Mouse (Mus musculus) kidney, adult 11 months (tissue): ENCODE measurements around the gene Shisa2.
"Not testable (repeated sequence)": the region's sequence is repeated elsewhere in the genome, so short reads cannot be mapped to it uniquely, and the experiment has no call there.

Experiments used
- DNase-seq: peaks from one replicate; pipeline ENCODE4 v3.0.0; 2022

Shisa2 gene

DNA sequence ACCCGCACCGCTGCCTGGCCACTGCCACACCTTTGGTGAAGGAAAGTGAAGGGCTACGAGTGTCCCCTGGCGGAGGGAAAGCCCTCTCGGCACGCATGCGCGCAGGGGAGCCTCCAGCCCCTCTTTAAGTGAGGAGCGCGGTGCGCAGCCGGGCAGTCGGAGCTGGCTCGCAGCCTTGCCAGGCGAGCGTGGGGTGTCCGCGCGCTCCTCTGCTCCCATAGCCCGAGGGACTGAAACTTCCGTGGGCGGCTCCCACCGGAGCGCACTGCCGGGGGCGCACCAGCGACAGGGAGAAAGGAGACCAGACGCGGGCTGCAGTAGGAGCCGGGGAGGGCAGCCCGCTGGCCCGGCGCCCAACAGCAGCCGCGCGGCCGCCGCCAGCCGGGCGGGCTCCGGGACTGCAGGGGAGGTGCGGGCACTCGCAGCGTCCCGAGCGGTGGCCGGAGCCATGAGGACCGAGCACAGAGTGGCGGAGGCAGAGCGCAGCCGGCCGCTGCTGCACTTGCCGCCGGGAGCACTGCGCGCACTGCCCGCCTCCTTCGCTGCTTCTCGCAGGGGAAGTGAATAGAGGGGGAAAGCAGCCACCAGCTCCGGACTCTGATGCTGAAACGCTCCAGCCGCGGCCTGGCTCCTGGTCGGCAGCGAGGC lies at the start of gene Shisa2:
Shisa2 (plus strand) TSS at position 151 of the 648 bp plus-strand sequence.
- DNase-seq = peak; percentile 59

DNA sequence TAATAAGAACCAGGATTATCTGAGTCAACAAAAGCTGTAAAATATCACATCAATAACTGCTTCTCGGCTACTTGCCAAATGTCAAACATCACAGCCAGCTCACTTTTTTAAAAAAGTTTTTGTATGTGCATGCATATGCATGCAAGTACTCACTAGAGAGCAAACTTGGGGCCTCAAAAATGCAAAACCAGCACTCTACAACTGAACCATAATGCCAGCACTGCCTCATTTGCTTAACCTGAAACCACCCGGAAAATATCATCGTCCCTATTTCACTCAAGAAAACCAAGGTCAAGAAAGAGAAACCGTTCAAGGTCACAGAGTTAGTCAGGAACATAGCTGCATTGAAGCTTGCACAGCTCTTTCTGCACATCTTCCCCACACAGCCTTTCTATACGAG lies 48.7 kb upstream of the Shisa2 start:
- DNase-seq = no peak

DNA sequence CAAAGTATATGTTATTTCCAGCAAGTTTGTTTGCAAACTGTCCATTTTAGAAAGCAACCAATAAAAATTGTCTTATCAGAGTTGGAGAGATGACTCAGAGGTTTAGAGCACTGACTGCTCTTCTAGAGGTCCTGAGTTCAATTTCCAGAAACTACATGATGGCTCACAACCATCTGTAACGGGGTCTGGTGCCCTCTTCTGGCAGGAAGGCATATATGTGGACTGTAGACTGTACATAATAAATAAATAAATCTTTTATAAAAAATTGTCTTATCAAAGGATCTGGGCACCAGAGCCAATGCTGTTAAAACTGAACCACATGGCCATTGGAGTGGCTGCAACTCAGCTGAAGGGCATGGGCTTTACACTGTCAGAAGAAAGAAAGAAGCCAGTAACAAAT lies 34.5 kb upstream of the Shisa2 start:
- DNase-seq = no peak

DNA sequence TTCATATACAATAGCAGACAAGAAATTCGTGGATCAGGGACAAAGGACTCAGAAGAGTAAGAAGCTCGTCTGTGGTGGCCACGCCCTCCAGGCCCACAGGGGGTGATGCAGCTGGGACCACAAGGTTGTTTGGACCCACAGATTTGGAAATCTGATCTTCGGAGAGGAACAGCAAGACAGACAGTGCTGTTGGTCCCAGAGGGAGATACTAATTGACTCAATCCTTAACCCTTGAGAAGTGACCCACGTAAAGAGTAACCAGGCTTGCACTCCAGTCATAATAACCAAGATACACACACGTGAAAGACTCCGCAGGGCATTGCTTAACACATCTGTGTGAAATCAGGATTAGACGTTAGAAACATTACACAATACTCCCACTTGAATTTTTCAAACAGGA lies 33.2 kb upstream of the Shisa2 start:
- DNase-seq = no peak

DNA sequence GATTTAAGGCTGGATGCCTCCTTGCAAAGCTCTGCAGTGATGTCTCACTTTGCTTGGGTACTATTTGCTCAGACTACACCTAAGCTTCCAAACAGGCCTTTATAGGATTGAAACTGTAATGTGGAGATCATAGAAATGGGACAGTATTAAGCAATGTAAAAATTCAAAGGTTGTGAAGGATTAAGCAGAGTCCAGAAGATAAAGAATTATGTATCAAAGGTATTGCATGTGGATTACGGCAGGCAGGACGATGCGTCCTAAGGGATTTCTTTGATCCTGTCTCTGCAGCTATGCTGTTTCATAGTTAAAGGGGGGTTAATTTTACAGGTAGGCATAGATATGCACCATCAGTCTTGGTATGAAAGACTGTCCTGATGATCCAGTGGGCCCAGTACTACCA lies 32.5 kb upstream of the Shisa2 start:
- DNase-seq = no peak

DNA sequence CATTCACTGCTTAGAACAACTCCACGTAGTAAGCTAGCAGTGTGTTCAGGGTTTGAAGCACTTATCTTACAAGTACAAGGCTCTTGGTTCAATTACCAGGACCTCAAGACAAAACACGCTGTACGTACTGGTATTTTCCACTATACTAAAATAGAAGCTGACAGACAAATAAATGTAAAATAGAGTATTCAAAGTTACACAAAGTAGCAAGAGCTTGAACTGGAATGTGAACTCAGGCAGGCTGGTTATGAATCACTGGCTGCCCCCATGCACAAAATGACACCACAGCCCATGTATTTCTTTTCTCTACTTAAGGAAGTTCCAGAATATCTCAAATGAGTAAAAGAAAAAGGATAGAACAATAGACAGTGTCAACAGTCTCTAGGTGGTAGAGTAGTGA lies 30.1 kb upstream of the Shisa2 start:
- no peak for DNase-seq

DNA sequence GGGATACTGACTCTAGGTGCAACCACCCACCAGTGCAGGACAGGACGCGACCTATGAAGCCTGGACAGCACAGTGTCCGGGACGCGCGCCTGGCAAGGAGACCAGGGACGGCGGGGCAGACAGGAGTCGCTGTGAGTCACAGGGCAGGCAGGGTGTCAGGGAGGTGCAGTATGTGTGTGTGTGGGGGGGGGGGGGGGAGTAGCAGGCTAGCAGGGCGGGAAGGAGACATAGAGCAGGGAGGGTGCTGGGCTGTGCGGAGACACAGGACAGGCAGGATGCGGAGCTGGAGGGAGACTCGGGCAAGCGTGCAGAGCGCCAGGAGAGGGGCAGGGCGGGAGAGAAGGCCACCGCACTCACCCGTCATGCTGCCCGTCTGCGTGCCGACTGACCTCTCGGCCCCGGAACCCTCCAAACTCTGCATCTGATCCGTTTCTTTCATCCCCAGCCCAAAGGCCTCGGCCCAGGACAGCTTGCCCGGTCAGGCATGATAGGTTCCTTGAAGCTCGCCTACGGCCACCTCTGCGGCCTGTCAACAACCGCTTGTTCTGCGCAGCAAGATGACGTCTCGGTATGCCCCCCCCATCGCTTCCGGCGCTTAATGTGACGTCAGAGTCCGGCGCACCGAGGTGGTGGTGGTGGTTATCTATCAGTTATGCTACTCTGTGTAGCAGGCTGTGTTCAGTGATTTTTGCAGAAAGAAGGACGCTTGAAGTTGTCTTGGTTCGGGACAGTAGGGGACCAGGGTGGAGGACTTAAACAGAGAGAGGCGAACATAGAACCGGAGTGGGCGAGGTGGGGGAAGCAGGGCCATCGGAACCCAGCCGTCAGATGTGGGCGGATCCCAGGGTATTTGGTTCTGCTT lies 27.5 kb upstream of the Shisa2 start, which contains the start of gene Cdadc1:
Cdadc1 (minus strand) TSS at position 562 of the 862 bp plus-strand sequence.
- DNase-seq = peak; percentile 93

DNA sequence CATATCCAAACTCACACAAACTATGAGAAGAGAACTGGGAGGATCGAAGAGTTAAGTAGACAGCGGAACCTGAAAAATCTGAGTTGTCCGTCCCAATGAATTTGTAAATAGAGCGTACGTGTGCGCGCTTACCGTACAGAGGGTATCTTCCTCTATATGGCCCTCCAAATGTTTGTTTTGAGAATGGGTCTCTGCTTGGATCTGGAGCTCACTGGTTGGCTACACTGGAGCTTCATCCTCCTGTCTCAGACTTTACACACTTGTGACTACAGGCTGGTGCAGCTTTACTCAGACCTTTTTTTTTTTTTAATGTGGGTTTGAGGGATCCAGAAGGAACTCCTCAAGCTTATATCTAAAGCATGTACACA lies 26.9 kb upstream of the Shisa2 start:
- no peak for DNase-seq

DNA sequence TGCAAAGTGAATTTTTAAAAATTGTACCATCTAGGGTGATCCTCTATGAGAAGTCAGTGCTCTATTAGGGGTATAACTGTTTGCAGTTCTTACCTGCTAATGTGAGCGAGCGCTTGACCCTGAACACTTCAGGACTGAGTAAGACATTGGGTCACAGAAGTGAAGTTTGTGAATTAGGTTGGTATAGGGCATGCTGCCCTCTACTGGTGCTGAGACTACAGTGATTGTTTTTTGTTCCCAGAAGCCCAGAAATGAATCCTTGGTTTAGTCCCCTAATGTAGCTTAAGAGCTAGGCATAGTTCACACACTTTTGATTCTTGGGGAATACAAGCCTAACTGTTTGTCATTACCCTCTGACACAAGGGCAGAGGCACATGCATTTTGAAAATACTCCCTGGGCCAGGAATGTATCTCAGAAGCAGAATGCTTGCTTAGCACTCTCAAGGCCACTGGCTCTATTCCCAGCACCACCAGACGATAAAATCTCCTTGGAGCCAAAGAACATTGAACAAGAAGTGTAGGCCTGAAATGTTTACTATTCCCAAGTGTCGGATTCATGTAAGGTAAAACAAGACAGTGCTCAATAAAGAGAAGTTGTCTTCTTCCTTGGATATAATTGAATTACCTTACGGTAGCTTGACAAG lies 21.0 kb upstream of the Shisa2 start:
- DNase-seq = no peak

DNA sequence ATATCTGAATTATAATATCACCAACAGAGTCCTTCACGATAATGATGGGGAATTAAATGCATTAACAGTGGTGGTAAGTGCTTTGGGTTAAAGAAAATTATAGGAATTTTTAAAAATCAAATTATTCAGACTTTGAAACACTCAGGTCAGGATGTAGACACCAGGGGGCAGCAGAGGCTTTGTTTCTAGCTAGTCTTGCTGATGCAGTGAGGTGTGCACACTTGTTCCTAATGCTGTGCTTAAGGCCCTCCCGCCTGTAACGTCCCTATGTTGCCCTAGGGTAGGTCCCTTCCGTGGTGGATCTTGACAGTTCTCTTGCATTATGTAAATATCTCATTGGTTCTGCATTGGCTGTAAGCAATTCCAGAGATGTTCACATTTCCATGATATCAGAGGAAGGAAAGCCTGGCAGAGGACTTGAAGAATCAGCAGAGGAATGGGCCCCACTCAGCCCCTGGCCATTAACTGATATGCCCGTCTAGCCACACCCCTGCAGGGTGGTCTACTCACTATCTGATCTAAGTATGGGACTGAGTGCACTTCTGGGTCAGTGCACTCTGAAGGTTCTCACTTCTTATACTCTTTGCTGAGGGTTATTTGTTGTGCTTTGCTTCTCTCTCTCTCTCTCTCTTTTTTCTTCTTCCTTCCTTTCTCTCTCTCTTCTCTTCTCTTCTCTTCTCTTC lies 19.3 kb upstream of the Shisa2 start:
- peak; percentile 31 for DNase-seq

DNA sequence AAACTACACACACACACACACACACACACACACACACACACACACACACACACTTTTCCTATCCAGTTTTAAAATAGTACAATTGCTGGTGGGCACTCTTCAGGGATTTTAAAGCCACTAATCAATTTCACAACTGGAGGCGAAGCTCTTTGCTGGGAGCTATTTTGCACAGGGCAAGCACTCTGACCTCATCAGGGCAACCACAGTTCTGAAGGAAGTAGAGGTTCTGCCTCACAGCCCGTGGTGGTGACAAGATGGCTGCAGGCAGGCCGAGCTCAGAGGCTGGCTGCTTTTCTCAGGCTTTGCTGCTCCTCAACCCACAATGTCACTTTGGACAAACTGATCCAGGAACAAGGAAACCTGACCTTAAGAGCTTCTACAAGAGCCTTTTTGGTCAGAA lies 18.1 kb upstream of the Shisa2 start:
- DNase-seq = no peak

DNA sequence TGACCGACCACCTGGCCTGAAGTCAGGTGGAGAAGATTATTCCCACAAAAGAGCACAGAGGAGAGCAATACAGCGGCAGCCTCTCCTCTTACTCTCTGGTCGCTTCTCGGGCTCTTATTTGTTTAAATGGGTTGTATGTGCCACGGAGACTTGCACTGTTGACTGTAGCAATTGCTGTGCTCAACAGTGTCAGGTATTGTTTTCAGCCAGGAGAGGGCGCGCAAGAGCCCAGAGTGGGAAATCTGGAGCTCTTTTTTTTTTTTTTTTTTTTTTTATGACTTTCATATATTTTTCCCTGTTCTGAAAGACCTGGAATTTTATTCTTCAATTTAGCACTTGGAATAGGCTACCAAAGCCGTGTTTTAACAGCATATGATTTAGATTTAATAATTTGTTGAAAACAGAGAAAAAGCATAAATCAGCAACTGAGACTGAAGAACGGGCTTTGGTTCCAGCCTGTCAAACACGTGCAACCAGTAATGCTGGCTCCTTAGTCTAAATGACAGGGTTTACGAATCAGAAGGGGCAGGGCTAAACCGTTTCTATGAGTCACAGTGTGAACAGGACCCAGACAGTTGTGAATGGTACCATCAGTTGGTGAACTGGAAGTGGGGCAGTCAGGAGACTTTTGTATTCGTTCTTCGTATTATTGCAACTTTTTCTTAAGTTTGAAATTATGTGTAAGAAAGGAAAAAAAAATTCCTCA lies 12.0 kb upstream of the Shisa2 start:
- DNase-seq = peak; percentile 22

DNA sequence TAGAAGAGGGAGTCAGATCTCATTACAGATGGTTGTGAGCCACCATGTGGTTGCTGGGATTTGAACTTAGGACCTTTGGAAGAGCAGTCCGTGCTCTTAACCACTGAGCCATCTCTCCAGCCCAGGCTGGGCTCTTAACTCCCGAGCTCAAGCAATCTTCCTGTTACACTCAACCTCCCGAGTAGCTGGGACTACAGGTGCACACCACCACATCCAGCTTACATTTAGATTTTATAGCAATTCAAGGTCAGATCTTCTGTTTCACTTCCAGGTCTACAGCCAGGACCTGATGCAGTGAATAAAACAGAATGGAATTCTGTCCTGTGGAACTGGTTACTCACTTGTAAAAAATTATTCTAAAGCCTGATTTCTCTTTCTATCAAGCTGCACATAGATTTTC lies 11.0 kb upstream of the Shisa2 start:
- DNase-seq = not testable (repeated sequence)

DNA sequence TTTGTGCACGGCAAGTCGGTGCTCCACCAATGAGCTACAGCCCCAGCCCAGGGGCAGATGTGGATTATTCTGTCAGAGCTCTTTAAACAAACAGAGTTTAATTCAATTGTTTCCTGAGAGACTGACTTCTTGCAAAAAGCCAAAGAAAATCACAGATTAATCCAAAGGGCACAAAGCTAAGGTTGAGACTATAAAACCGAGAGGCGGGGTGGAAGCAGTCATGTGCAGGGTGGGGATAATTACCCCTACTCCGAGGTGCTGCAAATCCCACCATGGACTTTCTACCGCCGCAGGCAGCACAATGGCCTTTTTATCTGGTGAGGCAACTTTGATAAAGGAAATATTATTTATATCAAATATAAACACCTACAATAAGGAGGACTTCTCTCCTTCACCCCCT lies 8.3 kb upstream of the Shisa2 start:
- DNase-seq = no peak

DNA sequence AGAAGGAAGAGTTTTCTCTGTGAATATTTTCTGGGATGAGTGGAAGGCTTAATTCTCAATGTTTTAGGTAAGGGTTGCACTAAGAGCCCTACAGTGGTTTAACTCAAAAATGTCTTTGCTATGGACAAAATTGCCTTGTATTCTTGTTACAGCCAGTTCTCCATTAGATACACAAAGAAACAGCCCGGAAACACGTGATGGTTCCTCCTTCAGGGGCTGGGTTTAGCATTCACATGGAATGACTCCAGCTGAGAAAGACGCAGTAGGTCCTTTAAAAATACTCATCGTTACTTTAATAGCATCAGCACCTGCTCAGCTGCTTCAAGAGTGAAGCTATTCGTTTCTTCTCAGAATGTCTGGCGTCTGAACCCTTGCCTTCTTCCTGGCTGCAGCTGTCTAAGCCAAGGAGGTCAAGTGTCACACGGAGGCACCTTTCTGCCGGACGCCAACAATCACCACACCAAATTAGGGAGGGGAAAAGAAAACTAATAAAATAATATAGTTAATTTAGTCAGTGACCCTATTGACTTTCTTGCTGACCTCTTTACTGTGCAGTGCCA lies 702 bp upstream of the Shisa2 start:
- no peak for DNase-seq

DNA sequence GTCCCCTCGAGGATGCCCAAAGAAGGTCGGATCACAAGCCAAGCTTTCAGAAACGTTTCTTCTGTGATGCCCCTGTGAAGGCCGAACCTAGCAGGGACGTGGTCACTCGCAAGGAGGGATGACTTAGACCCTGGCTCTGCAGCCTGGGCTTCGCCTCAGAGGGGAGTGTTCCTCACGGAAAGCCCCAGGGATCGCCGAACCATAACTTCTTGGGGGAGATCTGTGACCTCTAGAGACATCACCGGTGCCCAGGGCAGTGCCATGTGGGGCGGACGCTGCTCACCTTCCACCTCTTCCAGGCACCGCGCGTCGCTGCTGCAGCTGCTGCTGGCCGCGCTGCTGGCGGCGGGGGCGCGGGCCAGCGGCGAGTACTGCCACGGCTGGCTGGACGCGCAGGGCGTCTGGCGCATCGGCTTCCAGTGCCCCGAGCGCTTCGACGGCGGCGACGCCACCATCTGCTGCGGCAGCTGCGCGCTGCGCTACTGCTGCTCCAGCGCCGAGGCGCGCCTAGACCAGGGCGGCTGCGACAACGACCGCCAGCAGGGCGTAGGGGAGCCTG lies 777 bp downstream of the Shisa2 start:
- no peak for DNase-seq

DNA sequence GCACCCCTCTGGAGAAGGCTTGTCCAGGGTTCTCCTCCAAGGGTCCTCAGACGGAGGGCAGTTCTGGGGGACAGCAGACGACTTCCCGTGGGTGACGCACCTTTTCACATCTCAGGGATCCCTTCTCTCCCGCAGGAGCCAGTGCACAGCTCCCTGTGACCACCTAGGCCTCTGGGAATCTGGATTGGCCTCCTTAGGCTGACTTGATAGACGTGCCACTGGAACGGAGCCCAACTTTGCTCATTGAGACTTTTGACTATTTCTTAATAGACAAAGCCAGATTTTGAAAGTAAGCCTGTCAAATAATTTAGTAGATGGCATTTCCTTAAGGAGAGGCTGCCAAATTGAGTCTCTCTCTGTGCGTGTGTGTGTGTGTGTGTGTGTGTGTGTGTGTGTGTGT lies 1.6 kb downstream of the Shisa2 start:
- DNase-seq = peak; percentile 16

DNA sequence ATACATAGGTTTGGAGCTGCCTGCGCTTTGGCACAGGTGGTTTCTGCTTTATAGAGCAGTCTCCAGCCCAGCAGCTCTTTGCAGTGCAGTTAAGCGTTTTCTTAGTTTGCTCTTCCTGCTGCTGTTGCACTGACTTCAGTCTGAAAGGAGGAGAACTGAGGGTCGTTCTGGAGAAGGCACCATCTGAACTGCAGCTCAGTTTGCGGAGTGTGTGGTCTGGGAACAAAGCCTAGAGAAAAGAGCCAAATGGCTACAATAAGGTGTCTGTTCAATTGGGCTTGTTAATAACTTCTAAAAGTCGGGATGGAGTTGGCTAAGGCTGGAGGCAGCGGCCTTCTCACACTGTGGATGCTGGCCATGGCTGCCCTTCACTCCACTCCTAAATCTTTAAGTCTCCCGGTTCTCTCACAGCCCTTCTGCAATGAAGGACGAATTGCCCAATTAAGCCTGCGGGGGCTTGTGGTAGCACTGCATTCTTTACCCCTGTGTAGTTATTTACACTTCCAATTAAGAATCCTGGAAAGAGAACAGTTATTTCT lies 2.1 kb downstream of the Shisa2 start:
- no peak for DNase-seq

DNA sequence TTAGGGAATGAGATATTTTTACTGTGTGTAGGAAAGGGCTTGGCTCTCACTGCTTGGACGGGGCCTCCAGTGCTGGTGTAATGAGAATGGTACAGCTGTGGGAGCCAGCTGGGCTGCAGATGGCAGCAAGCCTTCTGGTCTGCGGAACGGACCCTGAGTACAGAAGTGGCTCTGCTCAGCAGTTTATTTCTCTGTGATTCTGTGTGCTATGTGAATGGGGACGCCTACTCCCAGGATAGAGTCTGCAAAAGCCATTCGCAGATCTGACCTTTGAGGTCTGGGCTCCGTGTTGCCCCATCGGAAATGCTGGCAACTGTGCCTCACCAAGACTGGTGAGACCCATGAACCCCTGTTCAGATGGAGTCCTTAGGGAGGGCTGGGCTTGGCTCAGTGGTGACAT lies 2.7 kb downstream of the Shisa2 start:
- DNase-seq = no peak

DNA sequence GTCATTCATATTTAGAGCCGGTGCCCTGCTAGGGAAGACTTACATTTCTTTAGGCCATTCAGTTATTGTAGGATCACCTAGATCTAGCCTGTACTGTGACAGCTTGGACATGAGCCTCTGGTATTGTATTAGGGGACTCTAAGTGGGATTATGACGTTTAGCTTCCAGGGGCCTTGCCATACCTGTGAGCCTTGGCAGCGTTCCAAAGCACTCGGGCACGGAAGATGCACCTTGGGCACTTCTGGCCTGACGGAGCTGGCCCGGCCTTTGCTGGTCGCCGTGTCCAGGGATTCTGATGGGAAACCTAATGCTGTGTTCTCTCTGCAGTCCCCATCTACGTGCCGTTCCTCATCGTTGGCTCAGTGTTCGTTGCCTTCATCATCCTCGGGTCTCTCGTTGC lies 4.2 kb downstream of the Shisa2 start:
- no peak for DNase-seq

DNA sequence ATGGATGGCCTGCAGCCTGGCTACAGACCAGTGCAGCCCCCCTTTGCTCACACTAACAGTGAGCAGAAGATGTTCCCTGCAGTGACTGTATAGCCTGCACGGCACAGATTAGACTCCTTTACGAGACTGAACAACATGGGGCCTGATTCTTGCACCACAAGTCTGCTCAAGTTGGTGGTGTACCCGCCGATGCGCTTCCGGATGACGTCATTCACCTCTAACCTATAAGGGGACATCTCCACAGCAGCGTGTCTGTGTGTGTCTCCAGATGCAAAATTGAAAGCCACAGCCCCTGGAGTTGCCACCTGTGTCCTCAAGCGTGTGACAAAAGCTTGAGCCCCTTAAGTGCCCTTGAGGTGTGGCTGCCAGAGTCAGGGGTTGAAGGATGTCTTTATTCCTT lies 5.0 kb downstream of the Shisa2 start:
- no peak for DNase-seq

DNA sequence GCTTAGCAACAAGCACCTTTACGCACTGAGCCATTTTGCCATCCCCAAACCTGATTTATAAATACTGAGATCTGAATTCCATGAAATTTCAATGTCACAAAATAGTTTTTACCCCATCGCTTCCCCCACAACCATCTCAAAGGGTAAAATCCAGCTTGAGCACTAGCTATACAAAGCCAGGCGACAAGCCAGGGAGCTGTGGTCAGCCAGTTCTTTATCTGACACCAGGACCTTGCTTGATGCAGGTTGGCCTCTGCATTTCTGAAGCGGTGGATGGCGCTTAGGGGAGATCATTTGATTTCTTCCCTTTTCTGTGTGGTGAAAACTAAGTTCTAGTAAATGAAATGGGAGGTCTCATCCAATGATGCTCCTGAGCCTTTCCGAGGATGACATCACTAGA lies 7.0 kb downstream of the Shisa2 start:
- DNase-seq = no peak
